Mouse (Mus musculus): ENCODE measurements around the gene Tirap. TPM values are rescaled to one million over a fixed set of nuclear protein-coding genes. Genes with fewer than 3 reads are reported as not detected.

Gene Tirap
- total and polyA plus RNA-seq, 2 experiments from 2014 or later = 5.5 to 13.2 TPM

GRCm38 (mm10) chr9:35164142-35164874 lies 35.8 kb downstream of the Tirap start:
- H3K4me3 ChIP-seq (ENCODE audit: low read depth, low read length) = no peak overlapping the region
- ATAC-seq (ENCODE audit: insufficient read depth, low read depth) (no peak), DNase-seq (ENCODE audit: low spot score) (no peak)
- TF ChIP-seq EP300 (IDR thresholded peaks at IDR 0.05; ENCODE audit: low read depth) = no peak
- TF ChIP-seq CTCF (IDR thresholded peaks at IDR 0.05; ENCODE audit: low read depth) = no peak
- no peaks in the 10 kb centered on the region for H3K9me3 ChIP-seq (replicated peaks; ENCODE audit: control insufficient read depth, low read length)
- 0 out of 2 replicates have a peak, but pooled peaks cover 4% of the 10 kb centered on the region for H3K36me3 ChIP-seq (replicated peaks; ENCODE audit: control insufficient read depth, insufficient read depth, low read length)
- no peak overlapping the region for H3K27ac ChIP-seq (ENCODE audit: low read depth)
- no peaks in the 10 kb centered on the region for H3K27me3 ChIP-seq (ENCODE audit: control insufficient read depth, insufficient read depth, low read length)
- H3K4me2 ChIP-seq (ENCODE audit: low read depth, low read length) = no peak overlapping the region
- WGBS = 67% methylated on average over 5 of the region's 5 CpGs
- no peak overlapping the region for H3K9ac ChIP-seq (replicated peaks; ENCODE audit: low read depth, low read length)
- no peaks in the 10 kb centered on the region for H3K4me1 ChIP-seq (ENCODE audit: control insufficient read depth, insufficient read depth)

- H3K4me3 ChIP-seq (ENCODE audit: low read depth, low read length) = no peak overlapping the region
- 62% methylated on average over 11 of the region's 11 CpGs for WGBS
- no peak; the same call in 1 of the 2 replicates for ATAC-seq (ENCODE audit: insufficient read depth, low read depth)
These were observed 36.9 kb downstream of the Tirap start for GRCm38 (mm10) chr9:35163011-35163690.

GRCm38 (mm10) chr9:35161721-35162120 lies 38.4 kb downstream of the Tirap start:
- no peaks in the 10 kb centered on the region for H3K4me1 ChIP-seq (ENCODE audit: control insufficient read depth, insufficient read depth)
- H3K27me3 ChIP-seq (ENCODE audit: control insufficient read depth, insufficient read depth, low read length) = no peaks in the 10 kb centered on the region
- no peaks in the 10 kb centered on the region for H3K9me3 ChIP-seq (replicated peaks; ENCODE audit: control insufficient read depth, low read length)
- no peak overlapping the region for H3K4me3 ChIP-seq (ENCODE audit: low read depth, low read length)
- no peak for TF ChIP-seq EP300 (IDR thresholded peaks at IDR 0.05; ENCODE audit: low read depth)
- no peak for TF ChIP-seq CTCF (IDR thresholded peaks at IDR 0.05; ENCODE audit: low read depth)
- H3K36me3 ChIP-seq (replicated peaks; ENCODE audit: control insufficient read depth, insufficient read depth, low read length) = no peaks in the 10 kb centered on the region
- no peak overlapping the region for H3K27ac ChIP-seq (ENCODE audit: low read depth)
- no peak overlapping the region for H3K9ac ChIP-seq (replicated peaks; ENCODE audit: low read depth, low read length)
- DNase-seq (ENCODE audit: low spot score) (no peak), ATAC-seq (ENCODE audit: insufficient read depth, low read depth) (no peak)
- 83% methylated on average over 7 of the region's 7 CpGs for WGBS
- no peak overlapping the region for H3K4me2 ChIP-seq (ENCODE audit: low read depth, low read length)

More at GRCm38 (mm10) chr9:35163011-35163690, 36.9 kb downstream of the Tirap start:
- Histone ChIP-seq H3K4me1 (ENCODE audit: control insufficient read depth, insufficient read depth) (no peaks in the 10 kb centered on the region), H3K4me2 (ENCODE audit: low read depth, low read length) (peak overlapping the region; percentile 38), H3K9me3 (replicated peaks; ENCODE audit: control insufficient read depth, low read length) (no peaks in the 10 kb centered on the region), H3K9ac (replicated peaks; ENCODE audit: low read depth, low read length) (no peak overlapping the region), H3K36me3 (replicated peaks; ENCODE audit: control insufficient read depth, insufficient read depth, low read length) (no peaks in the 10 kb centered on the region), H3K27me3 (ENCODE audit: control insufficient read depth, insufficient read depth, low read length) (no peaks in the 10 kb centered on the region), H3K27ac (ENCODE audit: low read depth) (no peak overlapping the region)
- TF ChIP-seq CTCF (IDR thresholded peaks at IDR 0.05; ENCODE audit: low read depth) (no peak), EP300 (IDR thresholded peaks at IDR 0.05; ENCODE audit: low read depth) (no peak)
- no peak for DNase-seq (ENCODE audit: low spot score)

- TF ChIP-seq CTCF (IDR thresholded peaks at IDR 0.05; ENCODE audit: low read depth) (no peak), EP300 (IDR thresholded peaks at IDR 0.05; ENCODE audit: low read depth) (no peak)
- Histone ChIP-seq H3K4me3 (ENCODE audit: low read depth, low read length) (no peak overlapping the region), H3K4me2 (ENCODE audit: low read depth, low read length) (no peak overlapping the region), H3K4me1 (ENCODE audit: control insufficient read depth, insufficient read depth) (no peaks in the 10 kb centered on the region; the same call in 1 of the 2 replicates), H3K27ac (ENCODE audit: low read depth) (no peak overlapping the region), H3K9me3 (replicated peaks; ENCODE audit: control insufficient read depth, low read length) (no peaks in the 10 kb centered on the region), H3K36me3 (replicated peaks; ENCODE audit: control insufficient read depth, insufficient read depth, low read length) (no peaks in the 10 kb centered on the region), H3K9ac (replicated peaks; ENCODE audit: low read depth, low read length) (no peak overlapping the region), H3K27me3 (ENCODE audit: control insufficient read depth, insufficient read depth, low read length) (no peaks in the 10 kb centered on the region)
- DNase-seq (ENCODE audit: low spot score) = no peak
- no peak for ATAC-seq (ENCODE audit: insufficient read depth, low read depth)
- WGBS = 74% methylated on average over 2 of the region's 2 CpGs
These were observed 39.4 kb downstream of the Tirap start for GRCm38 (mm10) chr9:35160662-35161061.

- Histone ChIP-seq H3K9me3 (replicated peaks; ENCODE audit: control insufficient read depth, low read length) (no peaks in the 10 kb centered on the region), H3K27ac (ENCODE audit: low read depth) (no peak overlapping the region), H3K36me3 (replicated peaks; ENCODE audit: control insufficient read depth, insufficient read depth, low read length) (no peaks in the 10 kb centered on the region), H3K9ac (replicated peaks; ENCODE audit: low read depth, low read length) (no peak overlapping the region), H3K4me3 (ENCODE audit: low read depth, low read length) (no peak overlapping the region), H3K4me1 (ENCODE audit: control insufficient read depth, insufficient read depth) (no peaks in the 10 kb centered on the region; the same call in 1 of the 2 replicates), H3K4me2 (ENCODE audit: low read depth, low read length) (no peak overlapping the region), H3K27me3 (ENCODE audit: control insufficient read depth, insufficient read depth, low read length) (no peaks in the 10 kb centered on the region)
- DNase-seq (ENCODE audit: low spot score) = no peak
- TF ChIP-seq EP300 (IDR thresholded peaks at IDR 0.05; ENCODE audit: low read depth) (no peak), CTCF (IDR thresholded peaks at IDR 0.05; ENCODE audit: low read depth) (no peak)
- ATAC-seq (ENCODE audit: insufficient read depth, low read depth) = no peak
- WGBS = 95% methylated on average over 3 of the region's 3 CpGs
These were observed 41.6 kb downstream of the Tirap start for GRCm38 (mm10) chr9:35158477-35158876.

Data from heart, postnatal 0 days (tissue).